Mouse (Mus musculus) stomach, postnatal 0 days (tissue): ENCODE data around the gene Zfp750.

Experiments used
- CTCF ChIP-seq: IDR thresholded peaks from 2 replicates; pipeline ENCODE4 v1.5.1; 2016; ENCODE audit warnings: antibody characterized with exemption, low read depth, mild to moderate bottlenecking, moderate library complexity
- EP300 ChIP-seq: optimal IDR thresholded peaks from 2 replicates; pipeline ENCODE3; 2016; ENCODE audit warnings: antibody characterized with exemption

- TF ChIP-seq CTCF, result no peak
- no peak for TF ChIP-seq EP300
These were observed 570 bp upstream of the Zfp750 start for GRCm38 (mm10) chr11:121519703-121520102.
